Mouse (Mus musculus): Measurements from ENCODE around the gene Cox20.

DNA sequence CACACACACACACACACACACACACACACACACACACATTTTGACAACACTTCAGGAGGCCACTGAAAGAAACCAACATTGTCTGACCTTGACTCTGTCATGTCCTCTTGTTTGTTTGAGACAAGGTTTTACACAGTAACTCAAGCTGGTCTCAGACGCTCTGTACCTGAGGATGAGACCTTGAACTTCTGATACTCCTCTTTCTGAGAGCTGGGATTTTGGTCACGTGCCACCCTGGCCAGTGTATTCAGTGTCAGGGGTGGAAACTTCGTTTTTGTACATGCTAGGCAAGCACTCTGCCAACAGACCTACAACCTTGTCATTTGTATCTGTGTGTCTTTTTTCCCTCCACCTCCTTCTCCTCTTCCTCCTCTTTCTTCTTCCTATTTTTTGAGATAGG lies 35.6 kb downstream of the Cox20 start:
- no peak for TF ChIP-seq POLR2A (IDR thresholded peaks at IDR 0.05; ENCODE audit: borderline replicate concordance, low read depth, low read length)
- TF ChIP-seq CTCF (IDR thresholded peaks at IDR 0.05; ENCODE audit: low read depth, low read length) = no peak
